Mouse (Mus musculus) CH12.LX (cell line): Measurements from ENCODE around the gene Ubash3b. TPM values are rescaled to one million over a fixed set of nuclear protein-coding genes. Genes with fewer than 3 reads are reported as not detected.

Experiments
- DNase-seq: peaks from one replicate; pipeline ENCODE4 v3.0.0-alpha.2; 2013; ENCODE audit errors: extremely low read depth
- H3K27ac ChIP-seq: 2 replicates; pipeline ENCODE4 v1.5.1; 2012; ENCODE audit warnings: low read depth, mild to moderate bottlenecking, control low read depth, moderate library complexity; ENCODE audit not compliant: insufficient read depth
- H3K27me3 ChIP-seq: replicated peaks from 2 replicates; pipeline ENCODE3; 2012; ENCODE audit warnings: inconsistent platforms
- H3K36me3 ChIP-seq, 2 experiments: replicated peaks in 1 of 2; 2 replicates each; pipeline versions ENCODE3 to v1.6.1; 2012; ENCODE audit warnings: inconsistent platforms in 1 of 2, low read length in 1 of 2, mild to moderate bottlenecking in 1 of 2, mixed read lengths in 1 of 2, moderate library complexity in 1 of 2; ENCODE audit not compliant: control insufficient read depth in 1 of 2, insufficient read depth in 1 of 2
- H3K4me1 ChIP-seq, 2 experiments: 2 replicates each; pipeline ENCODE4 v1.6.1; 2012; ENCODE audit warnings: inconsistent platforms in 1 of 2, moderate library complexity in 1 of 2; ENCODE audit not compliant: insufficient read depth in 2 of 2, control insufficient read depth in 1 of 2
- H3K4me2 ChIP-seq: 2 replicates; pipeline ENCODE4 v1.6.1; 2012; ENCODE audit warnings: low read depth, mild to moderate bottlenecking, control low read depth; ENCODE audit not compliant: poor library complexity, insufficient read depth, severe bottlenecking
- H3K4me3 ChIP-seq, 3 experiments: fragments of 150-350 bp in 1 of 3; sonication (generic) in 1 of 3; replicated peaks in 1 of 3; 2 replicates each; pipeline versions ENCODE3 to v1.5.1; 2011 to 2012; ENCODE audit warnings: low read depth in 2 of 3, low read length in 2 of 3, mild to moderate bottlenecking in 2 of 3, moderate library complexity in 2 of 3, control low read depth in 1 of 3, improper control_type of control experiment in 1 of 3, inconsistent platforms in 1 of 3, mixed read lengths in 1 of 3; ENCODE audit not compliant: poor library complexity in 1 of 3
- H3K79me2 ChIP-seq: replicated peaks from 2 replicates; pipeline ENCODE4 v1.6.1; 2012; ENCODE audit warnings: mild to moderate bottlenecking, moderate library complexity; ENCODE audit not compliant: control insufficient read depth, poor library complexity, insufficient read depth, severe bottlenecking; ENCODE audit errors: extremely low read depth
- H3K9ac ChIP-seq: 2 replicates; pipeline ENCODE4 v1.6.1; 2012; ENCODE audit warnings: low read depth, mild to moderate bottlenecking, control low read depth, moderate library complexity; ENCODE audit not compliant: insufficient read depth
- H3K9me3 ChIP-seq: replicated peaks from 2 replicates; pipeline ENCODE3; 2012; ENCODE audit warnings: low read length, inconsistent platforms, mixed read lengths
- BHLHE40 ChIP-seq: IDR thresholded peaks from 2 replicates; pipeline ENCODE4 v1.6.1; 2011; ENCODE audit warnings: mild to moderate bottlenecking, low read depth, low read length, improper control_type of control experiment
- CHD2 ChIP-seq: IDR thresholded peaks from 2 replicates; pipeline ENCODE4 v1.6.1; 2011; ENCODE audit warnings: low read length, improper control_type of control experiment
- CTCF ChIP-seq, 2 experiments: IDR thresholded peaks in 1 of 2; conservative IDR thresholded peaks in 1 of 2; 2 replicates each; pipeline ENCODE4 v1.5.1; 2011 to 2012; ENCODE audit warnings: low read depth in 2 of 2, low read length in 2 of 2, improper control_type of control experiment in 1 of 2, inconsistent platforms in 1 of 2, mild to moderate bottlenecking in 1 of 2, moderate library complexity in 1 of 2
- ELF1 ChIP-seq: IDR thresholded peaks from 2 replicates; pipeline ENCODE4 v1.6.1; 2014; ENCODE audit warnings: low read depth, mild to moderate bottlenecking, inconsistent platforms, low read length, improper control_type of control experiment
- GABPA ChIP-seq: IDR thresholded peaks from 2 replicates; pipeline ENCODE4 v1.6.1; 2012; ENCODE audit warnings: low read depth, low read length, improper control_type of control experiment, inconsistent platforms; ENCODE audit not compliant: insufficient replicate concordance
- HCFC1 ChIP-seq: IDR thresholded peaks from 2 replicates; pipeline ENCODE4 v1.6.1; 2012; ENCODE audit warnings: low read depth, mild to moderate bottlenecking, inconsistent platforms, low read length, improper control_type of control experiment
- IRF4 ChIP-seq: IDR thresholded peaks from 2 replicates; pipeline ENCODE4 v1.6.1; 2014; ENCODE audit warnings: low read depth, mild to moderate bottlenecking, inconsistent platforms, low read length, improper control_type of control experiment
- KAT2A ChIP-seq: IDR thresholded peaks from 2 replicates; pipeline ENCODE4 v1.6.1; 2012; ENCODE audit warnings: low read length, improper control_type of control experiment, inconsistent platforms; ENCODE audit not compliant: insufficient replicate concordance
- MAX ChIP-seq: IDR thresholded peaks from 2 replicates; pipeline ENCODE4 v1.6.1; 2011; ENCODE audit warnings: low read length, improper control_type of control experiment
- MXI1 ChIP-seq: IDR thresholded peaks from 2 replicates; pipeline ENCODE4 v1.6.1; 2011; ENCODE audit warnings: mild to moderate bottlenecking, low read depth, low read length, improper control_type of control experiment
- MYC ChIP-seq: IDR thresholded peaks from 2 replicates; pipeline ENCODE4 v1.6.1; 2011; ENCODE audit warnings: low read depth, mild to moderate bottlenecking, improper control_type of control experiment, low read length
- POLR2AphosphoS2 ChIP-seq: IDR thresholded peaks from 2 replicates; pipeline ENCODE4 v1.6.1; 2011; ENCODE audit warnings: low read depth, low read length, improper control_type of control experiment
- RAD21 ChIP-seq: IDR thresholded peaks from 2 replicates; pipeline ENCODE4 v1.6.1; 2011; ENCODE audit warnings: low read depth, mild to moderate bottlenecking, low read length, improper control_type of control experiment, moderate library complexity
- RCOR1 ChIP-seq: conservative IDR thresholded peaks from 2 replicates; pipeline ENCODE4 v1.6.1; 2012; ENCODE audit warnings: low read depth, mild to moderate bottlenecking, inconsistent platforms, low read length, improper control_type of control experiment
- SMC3 ChIP-seq: IDR thresholded peaks from 2 replicates; pipeline ENCODE4 v1.6.1; 2011; ENCODE audit warnings: low read depth, low read length, improper control_type of control experiment
- UBTF ChIP-seq: IDR thresholded peaks from 2 replicates; pipeline ENCODE4 v1.6.1; 2012; ENCODE audit warnings: low read depth, mild to moderate bottlenecking, inconsistent platforms, low read length, improper control_type of control experiment, moderate library complexity
- USF1 ChIP-seq: IDR thresholded peaks from 2 replicates; pipeline ENCODE4 v1.6.1; 2014; ENCODE audit warnings: low read depth, mild to moderate bottlenecking, inconsistent platforms, low read length, improper control_type of control experiment
- ZC3H11A ChIP-seq: IDR thresholded peaks from 2 replicates; pipeline ENCODE4 v1.6.1; 2012; ENCODE audit warnings: low read depth, mild to moderate bottlenecking, inconsistent platforms, low read length, improper control_type of control experiment
- ZKSCAN1 ChIP-seq: IDR thresholded peaks from 2 replicates; pipeline ENCODE4 v1.6.1; 2012; ENCODE audit warnings: low read depth, inconsistent platforms, low read length, improper control_type of control experiment, borderline replicate concordance
- ZNF384 ChIP-seq: IDR thresholded peaks from 2 replicates; pipeline ENCODE4 v1.6.1; 2012; ENCODE audit warnings: low read depth, low read length, improper control_type of control experiment, inconsistent platforms
- dilution Hi-C: fragments of 300-500 bp; cut with MboI; formaldehyde crosslinking; loops from 2 replicates; pipeline ENCODE4 v1.14.3; 2020; ENCODE audit warnings: low sequenced_read_pairs; ENCODE audit not compliant: extremely low pct_unique_long_range_greater_than_20kb, extremely low pct_ligation_motif_present
- in situ Hi-C: fragments of 300-500 bp; cut with MboI; formaldehyde crosslinking; loops from 3 replicates; pipeline ENCODE4 v1.14.3; 2019; ENCODE audit warnings: low sequenced_read_pairs, low pct_ligation_motif_present, low pct_unique_long_range_greater_than_20kb, mixed read lengths
- polyA plus RNA-seq: library from polyadenylated mRNA; unstranded; fragments of >175 nt; gene quantifications from 2 replicates; pipeline ENCODE4 v1.2.1, GENCODE M21; 2012; ENCODE audit warnings: low read depth; ENCODE audit not compliant: insufficient read length
- total RNA-seq, 2 experiments: library from RNA; depleted of rRNA; stranded (reverse); fragments of 300-350 nt in 1 of 2; fragments of >200 nt in 1 of 2; gene quantifications; 2 replicates each; pipeline ENCODE4 v1.2.3; 2012 to 2014

The Ubash3b gene
- total and polyA plus RNA-seq, 3 experiments, result 2.8 to 4.6 (median 4.2) TPM

DNA sequence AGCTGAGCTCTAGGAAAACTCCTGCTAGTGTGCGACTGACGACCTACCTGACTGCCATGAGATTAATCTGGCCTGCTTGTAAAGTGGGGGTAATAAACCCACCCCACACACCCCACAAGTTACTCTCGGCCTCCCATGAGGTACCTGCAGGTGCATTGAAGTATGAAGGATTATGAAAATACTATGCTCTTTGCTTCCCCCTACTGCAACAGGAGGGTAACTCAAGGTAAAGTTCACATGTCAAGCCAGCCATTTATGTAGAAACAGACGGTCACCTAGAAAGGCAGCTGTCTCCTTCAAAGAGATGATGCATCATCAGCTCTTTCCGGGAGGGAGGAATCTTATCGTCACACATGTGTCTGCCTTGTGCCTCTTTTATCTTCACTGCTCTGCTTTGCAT lies 131.7 kb downstream of the Ubash3b start:
- no peak overlapping the region for H3K4me3 ChIP-seq
- no peak overlapping the region for H3K4me2 ChIP-seq
- dilution Hi-C loops, result no loop called here
- TF ChIP-seq CTCF (conservative IDR thresholded peaks at IDR 0.05 in 1 of 2, IDR thresholded peaks at IDR 0.05 in 1 of 2; ENCODE audit: low read depth in 2 of 2, low read length in 2 of 2) (peak; percentile 38 to 46; a peak in 3 of 4 replicates), SMC3 (peak; percentile 17; the same call in 1 of the 2 replicates), RAD21 (peak; percentile 18), MXI1 (no peak)
- TF ChIP-seq, all 38 proteins: peak for 3
- Histone ChIP-seq H3K4me1 (no peaks in the 10 kb centered on the region), H3K27me3 (no peaks in the 10 kb centered on the region), H3K79me2 (no peaks in the 10 kb centered on the region), H3K9me3 (no peaks in the 10 kb centered on the region), H3K27ac (no peak overlapping the region), H3K36me3 (peaks cover 0 to 37% of the 10 kb centered on the region in 2 experiments), H3K9ac (no peak overlapping the region)
- peak; percentile 19 for DNase-seq
- in situ Hi-C loops, result no loop called here

DNA sequence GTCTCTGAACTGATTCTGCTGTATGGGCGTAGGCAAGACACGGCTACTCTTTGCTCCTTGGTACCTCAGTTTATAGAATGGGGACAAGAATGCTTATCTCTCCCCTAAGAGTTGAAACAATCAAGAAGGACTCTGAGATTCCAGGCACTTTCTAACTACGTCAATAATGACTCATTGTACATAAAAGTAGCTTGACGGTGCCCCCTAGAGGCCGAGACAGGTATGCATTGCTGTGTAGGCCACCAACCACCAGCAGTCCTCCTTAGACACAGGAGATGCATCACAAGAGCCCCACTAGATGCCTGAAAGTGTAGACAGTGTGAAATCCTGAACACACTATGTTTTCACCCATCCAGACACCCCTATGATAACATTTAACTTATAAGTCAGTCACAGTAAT lies 133.0 kb downstream of the Ubash3b start:
- Histone ChIP-seq H3K9me3 (no peaks in the 10 kb centered on the region), H3K4me2 (no peak overlapping the region), H3K27ac (no peak overlapping the region), H3K9ac (no peak overlapping the region), H3K4me1 (no peaks in the 10 kb centered on the region), H3K27me3 (no peaks in the 10 kb centered on the region), H3K79me2 (no peaks in the 10 kb centered on the region), H3K36me3 (peaks cover 0 to 40% of the 10 kb centered on the region in 2 experiments), H3K4me3 (no peak overlapping the region)
- dilution Hi-C loops (no loop called here), in situ Hi-C loops (no loop called here)
- TF ChIP-seq BHLHE40, result no peak
- TF ChIP-seq KAT2A, result no peak
- no peak for TF ChIP-seq ZNF384
- no peak for TF ChIP-seq ZKSCAN1
- no peak for TF ChIP-seq ZC3H11A
- no peak for TF ChIP-seq MXI1
- no peak for TF ChIP-seq HCFC1
- no peak for TF ChIP-seq CHD2
- no peak for TF ChIP-seq IRF4
- no peak for TF ChIP-seq MYC
- TF ChIP-seq USF1, result no peak
- peak; percentile 45 for TF ChIP-seq SMC3
- no peak for TF ChIP-seq RCOR1
- TF ChIP-seq GABPA, result no peak
- no peak for TF ChIP-seq POLR2AphosphoS2
- TF ChIP-seq CTCF (conservative IDR thresholded peaks at IDR 0.05 in 1 of 2, IDR thresholded peaks at IDR 0.05 in 1 of 2; ENCODE audit: low read depth in 2 of 2, low read length in 2 of 2), result peak; percentile 78 to 91
- TF ChIP-seq MAX, result no peak
- peak; percentile 62 for TF ChIP-seq RAD21
- no peak for TF ChIP-seq ELF1
- TF ChIP-seq UBTF, result no peak
- peak; percentile 72 for DNase-seq
